Comparison of ENCODE assay signal across 8 mouse cellular contexts in genomic region chr11:79973626-79974476, GRCm38 (mm10). TPM values are rescaled to one million over a fixed set of nuclear protein-coding genes. Genes with fewer than 3 reads are reported as not detected.
DNase-seq lines count a peak whose midpoint lies in the region; ATAC-seq and TF ChIP-seq lines count a peak whose summit lies in the region.

No protein-coding gene starts in this region.

- H3K9ac ChIP-seq in ES-Bruce4 (ENCODE audit: low read depth, poor library complexity, severe bottlenecking), result peak overlapping the region; percentile 79
- peak overlapping the region; percentile 54 for H3K9ac ChIP-seq in heart, postnatal 0 days (replicated peaks; ENCODE audit: low read depth, low read length)
- H3K9ac ChIP-seq in stomach, embryonic 15.5 days, result peak overlapping the region; percentile 16; the same call in 1 of the 2 replicates

- no peak for TF ChIP-seq CTCF in ES-Bruce4 (IDR thresholded peaks at IDR 0.05; ENCODE audit: low read depth, low read length)
- TF ChIP-seq CTCF in heart, postnatal 0 days (IDR thresholded peaks at IDR 0.05; ENCODE audit: low read depth), result no peak

- H3K27me3 ChIP-seq in ES-Bruce4 (ENCODE audit: control insufficient read depth, insufficient read depth, low read length, poor library complexity, severe bottlenecking), result no peaks in the 10 kb centered on the region
- H3K27me3 ChIP-seq in heart, postnatal 0 days (ENCODE audit: control insufficient read depth, insufficient read depth, low read length), result 0 out of 2 replicates have a peak, but pooled peaks cover 12% of the 10 kb centered on the region
- peaks cover 14% of the 10 kb centered on the region for H3K27me3 ChIP-seq in stomach, embryonic 15.5 days (replicated peaks)

- peak overlapping the region; percentile 60 for H3K4me3 ChIP-seq in ES-Bruce4 (ENCODE audit: low read depth, low read length)
- peak overlapping the region; percentile 50 for H3K4me3 ChIP-seq in heart, postnatal 0 days (ENCODE audit: low read depth, low read length)
- peak overlapping the region; percentile 49 for H3K4me3 ChIP-seq in stomach, embryonic 15.5 days (replicated peaks)

- no peak for TF ChIP-seq POLR2A in ES-Bruce4 (IDR thresholded peaks at IDR 0.05; ENCODE audit: insufficient read depth, low read length)

- H3K4me1 ChIP-seq in ES-Bruce4 (ENCODE audit: control insufficient read depth, insufficient read depth, low read length), result no peaks in the 10 kb centered on the region
- peaks cover 7% of the 10 kb centered on the region; the same call in 1 of the 2 replicates for H3K4me1 ChIP-seq in heart, postnatal 0 days (ENCODE audit: control insufficient read depth, insufficient read depth)
- H3K4me1 ChIP-seq in stomach, embryonic 15.5 days, result peaks cover 7% of the 10 kb centered on the region

- no peaks in the 10 kb centered on the region for H3K36me3 ChIP-seq in ES-Bruce4 (ENCODE audit: control insufficient read depth, insufficient read depth, low read length, poor library complexity, severe bottlenecking)
- no peaks in the 10 kb centered on the region for H3K36me3 ChIP-seq in heart, postnatal 0 days (replicated peaks; ENCODE audit: control insufficient read depth, insufficient read depth, low read length)
- no peaks in the 10 kb centered on the region for H3K36me3 ChIP-seq in stomach, embryonic 15.5 days

- under 1% methylated on average over 41 of the region's 41 CpGs for WGBS in heart, postnatal 0 days
- under 1% methylated on average over 41 of the region's 41 CpGs for WGBS in stomach, embryonic 15.5 days

- peak overlapping the region; percentile 80 for H3K4me2 ChIP-seq in heart, postnatal 0 days (ENCODE audit: low read depth, low read length)
- peak overlapping the region; percentile 96 for H3K4me2 ChIP-seq in stomach, embryonic 15.5 days

- peak; percentile 81 for DNase-seq in heart, adult 11 months
- no peak for DNase-seq in heart, adult 8-10 months (ENCODE audit: low spot score)
- DNase-seq in embryo, embryonic 10 days (ENCODE audit: low spot score), result peak; percentile 67
- no peak for DNase-seq in heart, postnatal 0 days (ENCODE audit: low spot score)
- DNase-seq in left cerebral cortex, postnatal 4 days, result peak; percentile 47

- intact Hi-C loops in left cerebral cortex, postnatal 4 days (cut with DNase I), result no loop called here

- TF ChIP-seq EP300 in ES-Bruce4 (IDR thresholded peaks at IDR 0.05; ENCODE audit: insufficient read depth, low read depth, low read length), result no peak
- no peak for TF ChIP-seq EP300 in heart, postnatal 0 days (IDR thresholded peaks at IDR 0.05; ENCODE audit: low read depth)

- ATAC-seq in heart, postnatal 0 days (ENCODE audit: insufficient read depth, low read depth), result peak; percentile 41; the same call in 1 of the 2 replicates
- peak; percentile 63 for ATAC-seq in megakaryocyte-erythroid progenitor cell, adult 5-6 weeks (replicated peaks; ENCODE audit: low FRiP score, low TSS enrichment, poor library complexity, severe bottlenecking)
- ATAC-seq in stomach, embryonic 15.5 days (ENCODE audit: insufficient read depth, low FRiP score, low read depth), result no peak

- H3K9me3 ChIP-seq in ES-Bruce4 (replicated peaks; ENCODE audit: control insufficient read depth, insufficient read depth, low read length, poor library complexity, severe bottlenecking), result peaks cover 15% of the 10 kb centered on the region
- H3K9me3 ChIP-seq in heart, postnatal 0 days (replicated peaks; ENCODE audit: control insufficient read depth, low read length), result no peaks in the 10 kb centered on the region
- no peaks in the 10 kb centered on the region for H3K9me3 ChIP-seq in stomach, embryonic 15.5 days

- H3K27ac ChIP-seq in ES-Bruce4 (ENCODE audit: insufficient read depth, low read length), result peak overlapping the region; percentile 44
- H3K27ac ChIP-seq in heart, postnatal 0 days (ENCODE audit: low read depth), result no peak overlapping the region
- no peak overlapping the region for H3K27ac ChIP-seq in stomach, embryonic 15.5 days

RNA-seq across cellular contexts. Expression of gene Utp6, which starts 11.7 kb away (rescaled TPM):
- 10 to 100 TPM; 25.0 to 28.1 (median 27.3) TPM for total RNA-seq in heart, adult 8-10 months (2022)
- polyA plus RNA-seq in ES-Bruce4 (2011; ENCODE audit: insufficient read depth, insufficient read length, low read depth, missing spikeins), result 108 and 117 TPM in 2 replicates
- 7.0 and 8.7 TPM in 2 replicates for total RNA-seq in heart, postnatal 0 days (2014; rRNA removed; ENCODE audit: low replicate concordance)
- polyA plus RNA-seq in heart, postnatal 0 days (2015; fragmentation: Nextera tagmentation; extraction: Ambion mirVana), result 21.7 and 22.4 TPM in 2 replicates
- total RNA-seq in left cerebral cortex, postnatal 4 days (2021), result 10 to 100 TPM; 35.0 to 47.8 TPM
- 47.1 and 59.6 TPM in 2 replicates for total RNA-seq in megakaryocyte-erythroid progenitor cell, adult 5-6 weeks (2014; fragmentation: Nextera tagmentation)
- 129 and 148 TPM in 2 replicates for total RNA-seq in megakaryocyte-erythroid progenitor cell, adult 5-6 weeks (2017)
- polyA plus RNA-seq in stomach, embryonic 15.5 days (2015; fragmentation: Nextera tagmentation; extraction: Ambion mirVana), result 41.9 and 46.3 TPM in 2 replicates

RNA-seq across cellular contexts. Expression of gene Suz12, which starts 19.1 kb away (rescaled TPM):
- total RNA-seq in heart, adult 8-10 months (2022), result 10 to 100 TPM; 22.9 to 28.9 (median 25.0) TPM
- 215 and 235 TPM in 2 replicates for polyA plus RNA-seq in ES-Bruce4 (2011; ENCODE audit: insufficient read depth, insufficient read length, low read depth, missing spikeins)
- total RNA-seq in heart, postnatal 0 days (2014; rRNA removed; ENCODE audit: low replicate concordance), result 17.3 and 23.0 TPM in 2 replicates
- polyA plus RNA-seq in heart, postnatal 0 days (2015; fragmentation: Nextera tagmentation; extraction: Ambion mirVana), result 9.2 and 9.4 TPM in 2 replicates
- total RNA-seq in left cerebral cortex, postnatal 4 days (2021), result 10 to 100 TPM; 46.8 to 46.9 TPM
- 129 and 135 TPM in 2 replicates for total RNA-seq in megakaryocyte-erythroid progenitor cell, adult 5-6 weeks (2014; fragmentation: Nextera tagmentation)
- 104 and 124 TPM in 2 replicates for total RNA-seq in megakaryocyte-erythroid progenitor cell, adult 5-6 weeks (2017)
- polyA plus RNA-seq in stomach, embryonic 15.5 days (2015; fragmentation: Nextera tagmentation; extraction: Ambion mirVana), result 21.3 and 22.1 TPM in 2 replicates

Comparison
In these comparisons a context has a peak if more than half of its experiments do, and no peak if none do; other contexts are left out.
1. DNase-seq: peak in heart, adult 11 months (single experiment), embryo, embryonic 10 days (single experiment) and left cerebral cortex, postnatal 4 days (single experiment); none in heart, adult 8-10 months (single experiment) and heart, postnatal 0 days (single experiment).
2. H3K9ac ChIP-seq: peak in every context shown above with its lines; median percentile 79 in ES-Bruce4; 54 in heart, postnatal 0 days; 16 in stomach, embryonic 15.5 days.
3. Peak in every context shown above with its lines, with median percentiles within 50 percentile points of each other: H3K4me3 ChIP-seq.